Mouse (Mus musculus) embryonic fibroblast, embryonic 13.5 days (primary cell): ENCODE measurements around the gene Gm3187. TPM values are rescaled to one million over a fixed set of nuclear protein-coding genes. Genes with fewer than 3 reads are reported as not detected.
"Not testable (repeated sequence)": the region's sequence is repeated elsewhere in the genome, so short reads cannot be mapped to it uniquely, and the experiment has no call there.

Source experiments
- H3K27ac ChIP-seq: 2 replicates; pipeline ENCODE4 v1.5.1; 2012; ENCODE audit warnings: low read length, control low read depth, inconsistent platforms; ENCODE audit not compliant: insufficient read depth
- H3K4me1 ChIP-seq: 2 replicates; pipeline ENCODE4 v1.6.1; 2011; ENCODE audit warnings: low read length; ENCODE audit not compliant: control insufficient read depth, insufficient read depth
- H3K4me3 ChIP-seq: 2 replicates; pipeline ENCODE4 v1.5.1; 2011; ENCODE audit warnings: mild to moderate bottlenecking, control low read depth, low read length; ENCODE audit not compliant: insufficient read depth
- polyA plus RNA-seq: library from polyadenylated mRNA; stranded (reverse); fragments of >200 nt; gene quantifications from 2 replicates; pipeline ENCODE4 v1.2.4, GENCODE M21; 2011; ENCODE audit warnings: low read depth; ENCODE audit not compliant: missing spikeins, insufficient read length

Gene Gm3187
- polyA plus RNA-seq = not detected in 2 replicates

- not testable (repeated sequence) for H3K4me3 ChIP-seq, H3K4me1 ChIP-seq, H3K27ac ChIP-seq
Observed at GRCm38 (mm10) chr14:5483907-5484306, at the start of gene Gm3187. Gene Gm3187 (plus strand): TSS chr14:5484207.

GRCm38 (mm10) chr14:5455367-5455766 lies 28.6 kb upstream of the Gm3187 start, which contains the start of gene Gm3194:
Gene Gm3194 (minus strand): TSS chr14:5455467.
- not testable (repeated sequence) for H3K27ac ChIP-seq, H3K4me3 ChIP-seq, H3K4me1 ChIP-seq

DNA sequence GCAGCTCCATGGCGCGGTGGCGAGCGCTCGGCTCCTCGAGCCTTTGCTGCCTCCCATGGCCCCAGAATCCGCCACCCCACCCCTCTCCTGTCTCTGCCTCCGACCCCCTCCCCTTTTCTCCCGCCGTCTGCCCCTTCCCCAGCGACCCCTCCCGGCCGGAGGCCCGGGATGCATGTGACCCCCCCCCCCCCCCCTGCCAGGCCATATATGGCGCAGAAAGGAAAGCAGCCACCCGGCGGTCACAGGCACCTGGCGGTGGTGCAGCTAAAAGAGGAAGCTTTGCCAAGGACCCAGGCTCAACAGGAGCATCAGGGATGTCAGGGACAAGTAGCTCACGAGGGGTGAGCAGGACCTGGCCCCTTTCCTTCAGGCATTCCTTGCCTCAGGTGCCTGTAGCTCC lies 23.5 kb upstream of the Gm3187 start:
- not testable (repeated sequence) for H3K27ac ChIP-seq, H3K4me3 ChIP-seq, H3K4me1 ChIP-seq

DNA sequence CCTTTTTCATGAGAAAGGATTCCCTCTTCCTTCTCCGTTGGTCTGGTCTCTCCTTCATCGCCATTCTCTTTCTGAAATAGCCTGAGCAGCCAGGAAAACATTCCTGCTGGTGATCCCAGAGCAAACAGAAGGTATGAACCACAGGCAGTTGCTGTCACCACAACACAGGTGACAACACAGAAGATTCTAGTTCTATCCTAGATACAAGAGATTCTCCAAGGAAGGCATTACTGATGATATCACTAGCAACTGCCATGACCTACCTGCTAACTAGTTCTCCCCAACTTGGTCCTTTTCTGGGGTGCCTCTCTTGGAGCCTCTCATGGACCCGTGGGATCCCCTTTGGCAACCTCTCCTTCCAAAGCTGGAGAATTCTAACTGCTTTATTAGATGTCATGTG lies 6.3 kb upstream of the Gm3187 start, which contains the start of gene Gm8246:
Gene Gm8246 (minus strand): TSS at position 101 of the 400 bp plus-strand sequence.
- H3K27ac ChIP-seq, H3K4me3 ChIP-seq, H3K4me1 ChIP-seq: not testable (repeated sequence)

- not testable (repeated sequence) for H3K4me3 ChIP-seq, H3K27ac ChIP-seq, H3K4me1 ChIP-seq
Observed at GRCm38 (mm10) chr14:5501374-5501773, 17.4 kb downstream of the Gm3187 start, which contains the start of gene Gm3488. Gene Gm3488 (plus strand): TSS chr14:5501674.

DNA sequence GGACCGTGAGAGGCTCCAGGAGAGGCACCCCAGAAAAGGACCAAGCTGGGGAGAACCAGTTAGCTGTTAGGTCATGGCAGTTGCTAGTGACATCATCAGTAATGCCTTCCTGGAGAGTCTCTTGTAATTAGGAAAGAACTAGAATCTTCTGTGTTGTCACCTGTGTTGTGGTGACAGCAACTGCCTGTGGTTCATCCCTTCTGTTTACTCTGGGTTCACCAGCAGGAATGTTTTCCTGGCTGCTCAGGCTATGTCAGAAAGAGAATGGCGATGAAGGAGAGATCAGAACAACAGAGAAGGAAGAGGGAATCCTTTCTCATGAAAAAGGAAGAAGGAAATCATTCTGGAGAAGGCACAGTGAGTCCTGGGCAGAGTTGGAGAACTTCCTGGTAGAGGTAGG lies 54.2 kb downstream of the Gm3187 start, which contains the start of gene Gm3532:
Gene Gm3532 (plus strand): TSS at position 301 of the 400 bp plus-strand sequence.
- H3K4me1 ChIP-seq, H3K27ac ChIP-seq, H3K4me3 ChIP-seq: not testable (repeated sequence)

Other genes starting within 250 kb of the Gm3187 start
- gene Gm3526, start 223.6 kb upstream of the Gm3187 start, polyA plus RNA-seq = not detected in 2 replicates
- gene Gm3542, start 149.3 kb upstream of the Gm3187 start, polyA plus RNA-seq = not detected in 2 replicates
- gene Gm3500, start 95.2 kb upstream of the Gm3187 start, polyA plus RNA-seq = not detected in 2 replicates
- not detected in 2 replicates for gene Gm3194, start 28.7 kb upstream of the Gm3187 start, polyA plus RNA-seq
- gene Gm8246, start 6.4 kb upstream of the Gm3187 start, polyA plus RNA-seq = not detected in 2 replicates
- gene Gm3488, start 17.5 kb downstream of the Gm3187 start, polyA plus RNA-seq = not detected in 2 replicates
- not detected in 2 replicates for gene Gm3532, start 54.3 kb downstream of the Gm3187 start, polyA plus RNA-seq
- gene Gm8265, start 148.8 kb downstream of the Gm3187 start, polyA plus RNA-seq = not detected in 2 replicates
- not detected in 2 replicates for gene Gm9603, start 203.2 kb downstream of the Gm3187 start, polyA plus RNA-seq